Mouse (Mus musculus) limb, embryonic 11.5 days (tissue): ENCODE measurements around the gene Egfem1. TPM values are rescaled to one million over a fixed set of nuclear protein-coding genes. Genes with fewer than 3 reads are reported as not detected.
A peak's percentile ranks its signal among the peaks of the same experiment; 100 is the strongest.

Experiments
- microRNA counts: library from miRNA; unstranded; fragments of <30 nt; microRNA quantifications from one replicate; lab custom pipeline; 2016
- microRNA-seq: library from miRNA; unstranded; fragments of <30 nt; microRNA quantifications from one replicate; pipeline ENCODE4, GENCODE M21; 2016
- polyA plus RNA-seq: library from polyadenylated mRNA; unstranded; fragments of >200 nt; fragmentation: Nextera tagmentation; extraction: Ambion mirVana; gene quantifications from 2 replicates; pipeline ENCODE4 v1.2.1, GENCODE M21; 2014

Gene Egfem1
- polyA plus RNA-seq, 1 experiment from 2014 or later: 4.2 TPM

MicroRNAs within 50 kb of the gene (microRNA counts, 519-probe panel; counts per million panel counts)
- not detected for microRNA mmu-miR-551b (lab: Ali Mortazavi, UCI)

Small RNA genes lying within 50 kb of the gene (microRNA-seq; reads per million reads assigned to microRNA genes)
- gene Mir21b: not detected
- 12.5 reads per million, percentile 22 among the genes with 10 or more reads in this experiment for gene Mir551b

Other genes with a start within 250 kb of the Egfem1 start
- not detected in 2 replicates for gene Gm1527, start 189.4 kb upstream of the Egfem1 start, polyA plus RNA-seq